Mouse (Mus musculus): ENCODE data around the gene Cnnm2. TPM values are rescaled to one million over a fixed set of nuclear protein-coding genes. Genes with fewer than 3 reads are reported as not detected.

The Cnnm2 gene
- polyA plus RNA-seq, 1 experiment: 16.0 TPM

DNA sequence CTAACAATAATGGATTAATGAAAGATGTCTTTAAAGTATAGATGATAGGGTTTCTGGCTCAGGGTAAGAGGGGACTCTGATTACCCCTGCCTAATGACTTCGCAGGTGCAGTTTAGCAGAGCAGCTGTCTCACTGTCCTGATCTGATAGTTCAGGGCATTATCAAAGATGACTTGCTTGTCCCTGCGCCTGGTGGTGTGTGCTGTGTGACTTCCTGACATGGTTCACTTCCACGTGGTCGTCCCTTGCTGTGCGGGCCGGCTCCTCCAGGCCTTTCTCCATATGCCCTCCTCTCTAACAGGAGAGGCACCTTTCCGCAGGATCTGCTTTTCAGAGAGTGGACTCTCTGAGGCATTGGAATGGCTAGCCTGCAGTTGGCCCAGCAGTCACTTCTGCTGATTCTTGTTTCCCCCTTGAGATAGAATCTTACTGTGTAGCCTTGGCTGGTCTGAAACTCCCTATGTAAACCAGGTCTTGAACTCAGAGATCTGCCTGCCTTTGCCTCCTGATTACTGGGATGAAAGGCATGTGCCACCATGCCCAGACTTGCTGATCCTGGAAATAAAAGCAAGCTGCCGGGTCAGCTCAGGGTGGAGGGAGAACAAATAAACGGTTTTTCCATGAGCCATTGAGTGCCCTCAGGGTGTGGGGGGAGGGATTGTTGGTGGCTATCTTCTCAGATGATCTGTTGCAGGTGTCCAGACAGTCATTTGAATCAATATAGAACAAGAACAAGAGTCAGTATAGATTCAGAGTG lies 44.7 kb downstream of the Cnnm2 start:
- Histone ChIP-seq H3K4me3 (ENCODE audit: insufficient read depth, low read length) (no peak overlapping the region), H3K27ac (ENCODE audit: insufficient read depth, low read depth, low read length) (no peak overlapping the region), H3K4me1 (ENCODE audit: control insufficient read depth, insufficient read depth, low read length) (peaks cover 4% of the 10 kb centered on the region)
- TF ChIP-seq CTCF (IDR thresholded peaks at IDR 0.05; ENCODE audit: low read depth, low read length) (no peak), POLR2A (IDR thresholded peaks at IDR 0.05; ENCODE audit: borderline replicate concordance, low read depth, low read length) (no peak)

DNA sequence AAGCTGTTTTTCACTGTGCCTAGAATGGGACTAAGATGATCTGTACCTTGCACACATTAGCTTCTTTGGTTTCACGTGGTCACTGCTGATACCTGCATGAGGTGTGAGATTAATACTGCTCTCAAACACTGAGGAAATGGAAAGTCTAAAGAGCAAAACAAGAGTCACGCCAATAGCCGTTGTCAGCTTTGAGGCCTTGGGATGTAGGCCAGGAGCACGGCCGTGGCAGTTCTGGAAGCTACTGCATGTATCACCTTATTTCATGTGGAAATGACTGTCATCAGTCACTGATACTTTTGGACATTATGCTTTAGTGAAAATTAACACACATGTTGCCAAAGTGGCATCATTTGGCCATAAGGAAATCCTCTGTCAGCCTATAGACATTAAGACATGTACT lies 46.9 kb downstream of the Cnnm2 start:
- H3K4me3 ChIP-seq (ENCODE audit: insufficient read depth, low read length): no peak overlapping the region
- H3K27ac ChIP-seq (ENCODE audit: insufficient read depth, low read depth, low read length): no peak overlapping the region
- H3K4me1 ChIP-seq (ENCODE audit: control insufficient read depth, insufficient read depth, low read length): peaks cover 4% of the 10 kb centered on the region
- TF ChIP-seq CTCF (IDR thresholded peaks at IDR 0.05; ENCODE audit: low read depth, low read length) (no peak), POLR2A (IDR thresholded peaks at IDR 0.05; ENCODE audit: borderline replicate concordance, low read depth, low read length) (no peak)

DNA sequence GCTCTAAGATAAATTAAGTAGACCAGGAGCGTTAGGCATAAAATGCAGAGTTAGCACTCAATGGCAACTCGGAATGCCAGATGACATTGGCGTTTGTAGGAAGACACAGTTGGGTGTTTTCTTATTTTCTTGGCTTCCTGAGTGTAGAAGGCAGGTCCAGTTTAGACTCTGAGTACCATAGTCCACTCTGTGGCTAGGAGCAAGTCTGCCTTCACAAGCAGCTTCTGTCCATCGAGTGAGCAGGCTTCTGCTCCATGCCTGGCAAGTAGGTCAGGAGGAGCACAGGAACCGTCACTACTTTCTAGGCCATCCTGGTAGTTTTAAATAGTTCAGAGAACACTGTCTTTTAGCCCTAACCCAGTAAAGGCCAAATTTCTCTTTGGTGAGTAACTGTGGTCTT lies 47.6 kb downstream of the Cnnm2 start:
- peaks cover 3% of the 10 kb centered on the region for H3K4me1 ChIP-seq (ENCODE audit: control insufficient read depth, insufficient read depth, low read length)
- TF ChIP-seq POLR2A (IDR thresholded peaks at IDR 0.05; ENCODE audit: borderline replicate concordance, low read depth, low read length) (no peak), CTCF (IDR thresholded peaks at IDR 0.05; ENCODE audit: low read depth, low read length) (no peak)

DNA sequence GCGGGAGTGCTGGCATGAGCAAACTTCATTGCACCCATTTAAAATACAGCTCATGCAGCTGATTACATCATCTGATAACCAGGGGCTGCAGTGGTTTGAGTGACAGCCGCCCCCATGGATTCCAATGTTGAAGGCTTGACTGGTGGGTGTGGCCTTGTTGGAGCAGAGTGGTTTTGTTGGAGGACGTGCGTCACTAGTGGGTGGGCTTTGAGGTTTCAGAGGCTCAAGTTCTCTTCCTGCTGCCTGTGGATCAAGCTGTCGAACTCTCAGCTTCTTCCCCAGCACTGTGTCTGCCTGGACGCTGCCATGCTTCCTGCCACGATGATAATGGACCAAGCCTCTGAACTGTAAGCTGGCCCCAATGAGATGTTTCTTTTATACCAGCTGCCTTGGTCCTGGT lies 57.9 kb downstream of the Cnnm2 start:
- TF ChIP-seq CTCF (IDR thresholded peaks at IDR 0.05; ENCODE audit: low read depth, low read length) (no peak), POLR2A (IDR thresholded peaks at IDR 0.05; ENCODE audit: borderline replicate concordance, low read depth, low read length) (no peak)
- no peaks in the 10 kb centered on the region for H3K4me1 ChIP-seq (ENCODE audit: control insufficient read depth, insufficient read depth, low read length)
- no peak overlapping the region for H3K4me3 ChIP-seq (ENCODE audit: insufficient read depth, low read length)
- H3K27ac ChIP-seq (ENCODE audit: insufficient read depth, low read depth, low read length): no peak overlapping the region

More for the DNA sequence above, 47.6 kb downstream of the Cnnm2 start:
- Histone ChIP-seq H3K27ac (ENCODE audit: insufficient read depth, low read depth, low read length) (no peak overlapping the region), H3K4me3 (ENCODE audit: insufficient read depth, low read length) (no peak overlapping the region)

DNA sequence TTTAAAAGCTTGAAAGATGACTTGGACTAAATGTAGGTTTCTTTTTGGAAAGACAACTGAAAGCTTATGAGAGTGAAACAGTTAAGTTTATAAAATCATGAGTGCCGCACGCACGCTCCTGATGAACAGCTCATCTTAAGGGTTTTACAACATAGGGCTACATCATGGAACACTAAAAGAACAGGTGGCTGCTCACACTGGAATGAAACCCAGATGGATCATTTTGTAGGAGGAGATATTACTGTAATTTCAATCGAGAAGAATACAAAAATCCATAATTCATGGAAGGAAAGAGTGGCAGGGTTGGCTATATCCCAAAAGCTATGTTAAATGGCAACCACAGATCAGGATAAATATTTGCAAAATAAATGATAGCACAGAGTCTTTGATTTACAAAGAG lies 61.1 kb downstream of the Cnnm2 start:
- Histone ChIP-seq H3K4me3 (ENCODE audit: insufficient read depth, low read length) (no peak overlapping the region), H3K4me1 (ENCODE audit: control insufficient read depth, insufficient read depth, low read length) (no peaks in the 10 kb centered on the region), H3K27ac (ENCODE audit: insufficient read depth, low read depth, low read length) (no peak overlapping the region)
- TF ChIP-seq POLR2A (IDR thresholded peaks at IDR 0.05; ENCODE audit: borderline replicate concordance, low read depth, low read length): no peak

DNA sequence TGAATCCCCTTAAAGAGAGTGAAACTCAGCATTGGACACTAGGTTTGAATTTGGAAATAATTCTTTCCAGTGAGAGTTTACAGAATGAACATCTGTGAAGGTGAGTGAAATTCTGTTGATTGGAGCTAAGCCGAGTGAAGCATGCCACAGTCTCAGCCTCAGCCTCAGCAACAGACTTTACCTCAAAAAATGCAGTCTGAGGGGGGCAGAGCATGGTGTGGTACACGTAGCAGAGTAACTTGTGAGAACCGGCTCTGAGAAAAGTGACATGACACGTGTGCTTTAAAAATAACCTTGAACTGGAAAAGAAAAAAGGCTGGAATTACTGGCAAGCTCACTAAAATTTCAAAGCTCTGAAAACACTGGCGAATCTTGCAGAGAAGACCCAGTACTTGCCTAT lies 62.4 kb downstream of the Cnnm2 start:
- Histone ChIP-seq H3K4me3 (ENCODE audit: insufficient read depth, low read length) (no peak overlapping the region), H3K4me1 (ENCODE audit: control insufficient read depth, insufficient read depth, low read length) (no peaks in the 10 kb centered on the region), H3K27ac (ENCODE audit: insufficient read depth, low read depth, low read length) (no peak overlapping the region)
- TF ChIP-seq CTCF (IDR thresholded peaks at IDR 0.05; ENCODE audit: low read depth, low read length): no peak
- no peak for TF ChIP-seq POLR2A (IDR thresholded peaks at IDR 0.05; ENCODE audit: borderline replicate concordance, low read depth, low read length)

DNA sequence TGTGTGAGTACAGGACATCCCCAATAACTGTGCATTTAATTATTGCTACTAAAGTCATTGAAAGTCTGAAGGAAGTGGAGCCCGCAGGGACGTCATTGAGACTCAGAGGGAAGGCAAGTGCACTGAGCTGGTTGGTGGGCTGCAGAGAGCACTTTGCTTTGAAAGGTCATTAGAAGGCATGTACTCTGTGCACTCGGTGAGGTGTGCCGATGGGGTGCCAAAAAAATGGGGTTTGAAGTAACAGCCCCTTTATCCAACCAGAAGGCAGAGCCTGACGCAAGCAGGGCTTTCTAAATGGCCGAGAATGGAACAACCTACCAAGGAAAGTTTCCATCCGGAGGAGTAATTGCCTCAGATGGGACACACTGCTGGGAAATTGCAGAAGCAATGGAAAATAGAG lies 63.5 kb downstream of the Cnnm2 start:
- no peaks in the 10 kb centered on the region for H3K4me1 ChIP-seq (ENCODE audit: control insufficient read depth, insufficient read depth, low read length)
- no peak overlapping the region for H3K27ac ChIP-seq (ENCODE audit: insufficient read depth, low read depth, low read length)
- no peak overlapping the region for H3K4me3 ChIP-seq (ENCODE audit: insufficient read depth, low read length)
- no peak for TF ChIP-seq POLR2A (IDR thresholded peaks at IDR 0.05; ENCODE audit: borderline replicate concordance, low read depth, low read length)
- no peak for TF ChIP-seq CTCF (IDR thresholded peaks at IDR 0.05; ENCODE audit: low read depth, low read length)

DNA sequence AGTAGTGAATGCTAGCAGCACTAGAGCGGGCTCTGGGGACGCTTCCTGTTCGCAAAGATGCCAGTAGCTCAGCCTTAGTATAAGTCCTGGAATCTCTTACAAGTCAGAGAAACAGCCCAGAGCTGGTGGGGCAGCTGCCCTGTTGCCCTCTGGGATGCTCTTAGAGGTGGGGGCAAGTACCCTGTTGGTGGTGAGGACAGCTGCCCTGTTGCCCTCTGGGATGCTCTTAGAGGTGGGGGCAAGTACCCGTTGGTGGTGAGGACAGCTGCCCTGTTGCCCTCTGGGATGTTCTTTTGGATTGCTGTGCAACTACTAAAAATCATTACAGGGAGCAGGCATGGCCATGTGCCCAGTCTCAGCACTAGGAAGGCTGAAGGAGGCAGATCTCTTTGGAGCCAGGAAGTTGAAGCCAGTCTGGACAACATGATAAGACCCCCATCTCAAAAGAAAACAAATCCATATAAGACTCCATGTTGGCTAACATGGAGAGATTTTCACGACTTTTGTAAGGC lies 66.3 kb downstream of the Cnnm2 start:
- Histone ChIP-seq H3K27ac (ENCODE audit: insufficient read depth, low read depth, low read length) (no peak overlapping the region), H3K4me1 (ENCODE audit: control insufficient read depth, insufficient read depth, low read length) (no peaks in the 10 kb centered on the region), H3K4me3 (ENCODE audit: insufficient read depth, low read length) (no peak overlapping the region)
- TF ChIP-seq CTCF (IDR thresholded peaks at IDR 0.05; ENCODE audit: low read depth, low read length) (no peak), POLR2A (IDR thresholded peaks at IDR 0.05; ENCODE audit: borderline replicate concordance, low read depth, low read length) (no peak)

DNA sequence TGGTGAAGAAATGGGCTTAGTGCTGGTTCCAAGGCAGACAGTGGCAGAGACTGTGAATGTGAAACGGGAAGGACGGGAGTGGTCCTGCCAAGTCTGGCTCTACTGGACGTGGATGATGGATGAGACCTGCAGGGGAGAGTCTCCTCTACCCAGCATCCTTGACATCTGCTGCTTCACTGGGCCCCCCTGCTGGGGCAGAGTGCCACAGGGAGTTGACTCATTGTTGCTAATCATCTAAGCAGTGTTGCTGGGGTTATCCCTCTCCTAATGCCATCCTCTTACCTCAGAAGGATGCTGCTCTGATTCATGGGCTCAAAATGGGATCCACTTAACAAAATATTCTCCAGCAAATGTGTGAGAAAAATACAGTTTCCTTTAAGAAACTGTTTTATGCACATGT lies 67.6 kb downstream of the Cnnm2 start:
- H3K4me1 ChIP-seq (ENCODE audit: control insufficient read depth, insufficient read depth, low read length): 0 out of 2 replicates have a peak, but pooled peaks cover 2% of the 10 kb centered on the region
- no peak overlapping the region for H3K4me3 ChIP-seq (ENCODE audit: insufficient read depth, low read length)
- TF ChIP-seq CTCF (IDR thresholded peaks at IDR 0.05; ENCODE audit: low read depth, low read length): no peak
- no peak for TF ChIP-seq POLR2A (IDR thresholded peaks at IDR 0.05; ENCODE audit: borderline replicate concordance, low read depth, low read length)
- H3K27ac ChIP-seq (ENCODE audit: insufficient read depth, low read depth, low read length): no peak overlapping the region

DNA sequence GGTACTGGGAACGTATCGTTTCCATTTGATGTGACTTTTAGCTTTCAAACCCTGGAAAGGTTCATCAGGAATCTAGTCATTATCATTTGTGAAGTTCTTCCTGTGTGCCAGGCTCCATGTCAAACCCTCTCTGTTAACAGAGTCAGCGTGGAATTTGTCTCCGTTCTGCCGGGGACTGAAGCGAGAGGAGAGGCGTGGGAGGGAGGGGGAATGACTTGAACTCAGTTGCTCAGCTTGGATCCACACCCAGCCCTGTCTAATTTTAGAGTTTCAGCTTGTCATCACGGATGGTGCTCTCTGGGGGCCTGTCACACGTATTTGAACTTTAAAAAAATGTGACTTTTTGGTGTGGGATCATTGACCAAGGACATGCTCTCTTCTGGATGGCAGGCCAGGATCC lies 70.0 kb downstream of the Cnnm2 start:
- TF ChIP-seq POLR2A (IDR thresholded peaks at IDR 0.05; ENCODE audit: borderline replicate concordance, low read depth, low read length) (no peak), CTCF (IDR thresholded peaks at IDR 0.05; ENCODE audit: low read depth, low read length) (no peak)
- Histone ChIP-seq H3K4me1 (ENCODE audit: control insufficient read depth, insufficient read depth, low read length) (peaks cover 8% of the 10 kb centered on the region; the same call in 1 of the 2 replicates), H3K4me3 (ENCODE audit: insufficient read depth, low read length) (no peak overlapping the region), H3K27ac (ENCODE audit: insufficient read depth, low read depth, low read length) (no peak overlapping the region)

Data from bone marrow macrophage, adult 2 months (primary cell).